Mouse (Mus musculus): Measurements from ENCODE around the gene Evl. TPM values are rescaled to one million over a fixed set of nuclear protein-coding genes. Genes with fewer than 3 reads are reported as not detected.

The Evl gene
- polyA plus RNA-seq (2012), result 43.0 and 62.7 TPM in 2 replicates

DNA sequence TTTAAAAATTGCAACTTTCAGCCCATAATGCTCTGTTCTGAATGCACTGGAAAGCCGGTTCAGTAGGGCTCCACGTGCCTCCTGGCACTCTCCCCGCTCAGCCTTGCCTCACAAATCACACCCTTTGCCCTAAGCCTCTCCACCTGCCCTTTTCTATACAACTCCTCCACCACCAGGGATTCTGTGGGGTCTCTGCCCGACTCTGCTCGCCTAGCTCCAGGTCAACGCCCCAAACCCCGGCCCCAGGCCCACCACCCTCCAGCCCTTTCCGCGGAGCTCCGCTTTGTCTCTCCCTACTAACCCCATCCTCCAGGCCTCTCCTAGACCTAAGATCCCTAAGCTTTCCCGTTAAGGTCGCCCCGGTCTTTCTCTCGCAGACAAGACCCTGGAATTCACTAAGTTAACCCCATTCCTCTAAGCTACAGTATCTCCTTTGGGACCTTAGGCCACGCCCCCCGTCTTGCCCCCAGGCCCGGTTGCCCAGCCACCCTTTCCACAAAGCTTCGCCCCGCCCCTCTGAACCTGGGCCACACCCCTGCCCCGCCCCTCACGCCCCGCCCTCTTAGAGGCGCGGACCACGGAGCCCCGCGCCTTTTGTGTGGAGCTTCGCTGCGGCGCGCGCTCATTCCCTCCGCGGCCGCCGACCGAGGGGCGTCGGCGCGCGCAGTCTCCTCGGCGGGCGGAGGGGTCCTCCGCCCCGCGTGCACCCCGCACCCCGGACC is at the start of gene Evl:
Gene Evl, plus strand, starts transcription at position 601 of the 722 bp plus-strand sequence.

GRCm38 (mm10) chr12:108702185-108702584 is 147.7 kb downstream of the Evl start, which contains the start of gene Degs2:
Gene Degs2, minus strand, starts transcription at chr12:108702315.

Other genes with a start within 250 kb of the Evl start
- gene Hhipl1, start 248.4 kb upstream of the Evl start, polyA plus RNA-seq (2012), result not detected in 2 replicates
- 0.12 and 0.44 TPM in 2 replicates for gene Cyp46a1, start 220.3 kb upstream of the Evl start, polyA plus RNA-seq (2012)
- gene Eml1, start 183.8 kb upstream of the Evl start, polyA plus RNA-seq (2012), result not detected in 2 replicates
- gene Degs2, start 147.6 kb downstream of the Evl start, polyA plus RNA-seq (2012), result 0.05 and 0.76 TPM in 2 replicates
- gene Yy1, start 238.3 kb downstream of the Evl start, polyA plus RNA-seq (2012), result 39.2 and 60.7 TPM in 2 replicates